Mouse (Mus musculus) erythroblast, embryonic 14.5 days (primary cell): ENCODE results near the gene Aunip.

Experiments
- GATA1 ChIP-seq: IDR thresholded peaks from 2 replicates; pipeline ENCODE4 v1.6.1; 2012; ENCODE audit warnings: low read length, inconsistent platforms, mixed read lengths
- TAL1 ChIP-seq: IDR thresholded peaks from 3 replicates; pipeline ENCODE4 v1.6.1; 2012; ENCODE audit warnings: low read length, inconsistent platforms, mixed read lengths

GRCm38 (mm10) chr4:134569205-134569604 is 58.4 kb downstream of the Aunip start:
- TF ChIP-seq TAL1 (no peak), GATA1 (no peak)
